Mouse (Mus musculus) testis, adult 2 months (tissue): ENCODE results near the gene Ppil6. TPM values are rescaled to one million over a fixed set of nuclear protein-coding genes. Genes with fewer than 3 reads are reported as not detected.

Experiments
- H3K27ac ChIP-seq: fragments of 200-500 bp; 2 replicates; pipeline ENCODE4 v1.5.1; 2012; ENCODE audit warnings: low read depth, low read length; ENCODE audit not compliant: control insufficient read depth, insufficient read depth
- H3K27me3 ChIP-seq: fragments of 200-500 bp; 2 replicates; pipeline ENCODE4 v1.6.1; 2012; ENCODE audit warnings: mild to moderate bottlenecking, low read length, moderate library complexity; ENCODE audit not compliant: control insufficient read depth, insufficient read depth
- H3K36me3 ChIP-seq: fragments of 200-500 bp; 2 replicates; pipeline ENCODE4 v1.6.1; 2012; ENCODE audit warnings: mild to moderate bottlenecking, low read length; ENCODE audit not compliant: control insufficient read depth, insufficient read depth
- H3K4me1 ChIP-seq: fragments of 200-500 bp; 2 replicates; pipeline ENCODE4 v1.6.1; 2012; ENCODE audit warnings: low read length; ENCODE audit not compliant: control insufficient read depth, insufficient read depth
- H3K4me3 ChIP-seq: fragments of 200-500 bp; 2 replicates; pipeline ENCODE4 v1.5.1; 2012; ENCODE audit warnings: low read depth, mild to moderate bottlenecking, low read length, moderate library complexity, mixed read lengths; ENCODE audit not compliant: control insufficient read depth
- CTCF ChIP-seq: fragments of 200-500 bp; IDR thresholded peaks from 2 replicates; pipeline ENCODE4 v1.5.1; 2012; ENCODE audit warnings: low read depth, mild to moderate bottlenecking, inconsistent platforms, low read length, moderate library complexity; ENCODE audit not compliant: control insufficient read depth, insufficient read depth, insufficient replicate concordance
- POLR2A ChIP-seq: fragments of 200-500 bp; IDR thresholded peaks from 2 replicates; pipeline ENCODE4 v1.6.1; 2012; ENCODE audit warnings: low read depth, mild to moderate bottlenecking, inconsistent platforms, low read length, moderate library complexity; ENCODE audit not compliant: control insufficient read depth
- polyA plus RNA-seq: library from polyadenylated mRNA; depleted of rRNA; stranded (reverse); fragments of >200 nt; gene quantifications from 2 replicates; pipeline ENCODE4 v1.2.3, GENCODE M21; 2012

Gene Ppil6
- polyA plus RNA-seq, 1 experiment, result 29.4 TPM

DNA sequence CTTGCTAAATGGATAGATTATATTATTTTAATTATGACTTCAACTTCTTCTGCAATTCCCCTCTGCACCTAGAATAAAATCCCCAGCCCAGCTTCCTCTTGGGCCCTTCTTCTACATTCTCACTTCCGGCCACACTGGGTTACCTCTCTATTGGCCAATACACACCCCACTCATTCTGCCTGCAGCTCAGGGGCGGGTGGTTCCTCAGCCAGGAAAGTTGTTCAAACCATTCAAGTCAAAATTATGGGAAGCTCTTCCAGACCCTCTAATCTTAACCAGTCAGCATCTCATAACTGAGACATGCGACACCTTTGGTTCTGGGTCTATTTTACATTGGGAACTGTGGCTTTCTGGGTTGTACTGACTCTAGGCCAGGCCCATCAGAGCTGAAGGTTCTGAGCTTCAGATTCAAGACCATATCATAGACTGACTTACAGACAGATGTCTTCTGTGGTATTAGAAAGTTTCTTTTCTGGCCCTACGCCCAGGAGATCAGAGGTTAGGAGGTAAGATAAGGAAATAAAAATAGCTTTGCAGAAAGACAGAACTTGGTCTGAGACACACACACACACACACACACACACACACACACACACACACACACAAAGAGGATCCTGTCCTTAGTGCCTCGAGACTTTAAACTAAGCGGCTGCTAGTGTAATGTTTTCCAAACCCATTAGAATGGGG lies 16.3 kb upstream of the Ppil6 start:
- Histone ChIP-seq H3K4me1 (peaks cover 16% of the 10 kb centered on the region), H3K27me3 (no peaks in the 10 kb centered on the region), H3K27ac (no peak overlapping the region), H3K4me3 (no peak overlapping the region), H3K36me3 (no peaks in the 10 kb centered on the region)
- TF ChIP-seq CTCF (no peak), POLR2A (no peak)

- Histone ChIP-seq H3K36me3 (no peaks in the 10 kb centered on the region), H3K4me1 (peaks cover 16% of the 10 kb centered on the region), H3K27ac (no peak overlapping the region), H3K4me3 (no peak overlapping the region), H3K27me3 (no peaks in the 10 kb centered on the region)
- TF ChIP-seq CTCF, result no peak
- TF ChIP-seq POLR2A, result no peak
Observed at GRCm38 (mm10) chr10:41474981-41475391, 15.3 kb upstream of the Ppil6 start.

- Histone ChIP-seq H3K36me3 (no peaks in the 10 kb centered on the region), H3K27ac (peak within 1 kb of the TSS; percentile 10; the same call in 1 of the 2 replicates), H3K27me3 (no peaks in the 10 kb centered on the region), H3K4me1 (peaks cover 16% of the 10 kb centered on the region), H3K4me3 (peak within 1 kb of the TSS; percentile 50)
- TF ChIP-seq CTCF, result no peak
- no peak for TF ChIP-seq POLR2A
Observed at GRCm38 (mm10) chr10:41476171-41477017, 13.8 kb upstream of the Ppil6 start, which contains the start of gene Mical1. Gene Mical1, plus strand, starts transcription at chr10:41476314.

DNA sequence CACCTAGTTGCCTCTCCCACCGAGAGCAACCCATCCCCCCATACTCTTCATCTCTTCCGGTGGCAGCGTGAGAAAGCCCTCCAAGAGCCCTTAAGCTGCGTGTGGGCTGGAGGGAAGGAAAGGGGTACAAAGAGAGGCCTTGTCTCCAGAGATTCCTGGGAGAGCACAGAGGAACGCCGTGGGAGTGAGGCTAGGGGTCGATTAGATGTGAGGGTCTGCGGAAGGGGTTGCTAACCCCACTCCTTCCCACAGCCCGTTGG lies 13.3 kb upstream of the Ppil6 start:
- Histone ChIP-seq H3K4me3 (peak overlapping the region; percentile 50), H3K4me1 (peaks cover 22% of the 10 kb centered on the region), H3K27me3 (no peaks in the 10 kb centered on the region), H3K36me3 (no peaks in the 10 kb centered on the region), H3K27ac (peak overlapping the region; percentile 10; the same call in 1 of the 2 replicates)
- TF ChIP-seq CTCF (no peak), POLR2A (no peak)

DNA sequence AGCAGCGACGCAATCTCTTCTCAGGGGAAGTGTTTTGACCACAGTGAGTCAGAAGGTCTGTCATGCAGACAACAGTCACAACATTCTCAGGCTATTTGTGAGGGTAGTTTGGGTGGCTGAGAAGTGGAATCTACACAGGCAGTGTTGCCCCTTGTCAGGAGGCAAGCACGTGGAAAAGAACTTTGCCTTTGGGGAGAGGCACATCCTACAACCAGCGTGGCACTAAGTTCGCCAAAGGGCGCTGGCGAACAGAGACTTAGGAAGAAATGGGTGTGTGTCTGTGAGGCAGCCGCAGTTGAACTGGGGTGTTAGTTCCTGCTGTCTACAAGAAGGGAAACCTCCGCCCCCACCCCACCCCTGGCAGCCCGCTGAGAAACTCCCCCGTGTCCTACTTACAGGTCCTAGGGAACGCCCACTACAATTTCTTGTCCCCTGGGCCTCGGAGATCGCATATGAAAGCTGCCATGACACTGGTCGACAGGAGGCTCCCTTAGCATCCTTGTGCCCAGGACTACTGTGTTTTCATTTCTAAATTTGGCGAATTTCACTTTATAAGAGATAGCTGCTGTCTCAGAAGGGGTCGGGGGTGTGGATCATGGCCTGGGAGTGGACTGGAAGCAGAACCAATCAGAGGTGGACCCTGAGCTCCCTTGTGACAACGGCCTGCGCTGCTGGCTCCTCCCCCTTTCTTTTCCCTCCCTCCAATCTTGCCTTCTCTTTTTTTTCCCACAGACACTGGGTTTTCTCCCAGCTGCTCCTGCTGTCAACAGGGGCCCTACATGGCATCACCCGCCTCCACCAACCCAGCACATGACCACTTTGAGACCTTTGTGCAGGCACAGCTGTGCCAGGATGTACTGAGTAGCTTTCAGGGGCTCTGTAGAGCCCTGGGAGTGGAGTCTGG lies 12.7 kb upstream of the Ppil6 start:
- Histone ChIP-seq H3K36me3 (no peaks in the 10 kb centered on the region), H3K4me1 (peaks cover 23% of the 10 kb centered on the region), H3K4me3 (peak overlapping the region; percentile 50), H3K27me3 (no peaks in the 10 kb centered on the region), H3K27ac (peak overlapping the region; percentile 10; the same call in 1 of the 2 replicates)
- TF ChIP-seq POLR2A (no peak), CTCF (no peak)

DNA sequence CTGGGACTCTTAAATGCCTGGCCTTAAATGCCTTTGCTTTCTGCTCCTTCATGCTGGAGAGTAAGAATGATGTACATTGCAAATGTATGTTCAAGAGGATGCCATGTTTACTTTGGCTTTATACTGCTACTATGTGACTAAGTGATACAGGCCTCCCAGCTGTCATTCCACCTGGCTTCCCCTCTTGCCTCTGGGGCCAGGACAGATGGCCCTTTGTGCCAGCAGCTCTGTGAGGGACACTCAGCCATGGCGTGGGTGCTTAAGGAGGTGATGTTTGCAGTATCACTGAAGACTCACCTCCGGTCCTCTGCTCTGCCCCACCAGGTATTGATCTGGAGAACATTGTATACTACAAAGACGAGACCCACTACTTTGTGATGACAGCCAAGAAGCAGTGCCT lies 10.3 kb upstream of the Ppil6 start:
- TF ChIP-seq CTCF, result no peak
- TF ChIP-seq POLR2A, result no peak
- Histone ChIP-seq H3K27me3 (no peaks in the 10 kb centered on the region), H3K27ac (no peak overlapping the region), H3K4me1 (peaks cover 23% of the 10 kb centered on the region), H3K36me3 (no peaks in the 10 kb centered on the region), H3K4me3 (no peak overlapping the region)
